Mouse (Mus musculus) embryonic facial prominence, embryonic 11.5 days (tissue): Measurements from ENCODE around the gene Osbpl3. TPM values are rescaled to one million over a fixed set of nuclear protein-coding genes. Genes with fewer than 3 reads are reported as not detected.
A peak's percentile ranks its signal among the peaks of the same experiment; 100 is the strongest.

ENCODE experiments used
- ATAC-seq: fragments of 200-750 bp; cut with Nextera tagmentation; replicated peaks from 2 replicates; pipeline ENCODE4 v1.8.0; 2017; ENCODE audit warnings: low read depth; ENCODE audit not compliant: insufficient number of reproducible peaks, low FRiP score, low TSS enrichment
- DNase-seq: peaks from one replicate; pipeline ENCODE4 v3.0.0-alpha.2; 2015; ENCODE audit warnings: low spot score
- H3K27ac ChIP-seq: fragments of 300-500 bp; sonication (generic); replicated peaks from 2 replicates; pipeline ENCODE4 v1.5.1; 2014; ENCODE audit warnings: mild to moderate bottlenecking, low read depth, low read length, control low read depth
- H3K27me3 ChIP-seq: fragments of 300-500 bp; sonication (generic); 2 replicates; pipeline ENCODE4 v1.6.1; 2014; ENCODE audit warnings: mild to moderate bottlenecking, low read length, moderate library complexity, mixed read lengths; ENCODE audit not compliant: control insufficient read depth, insufficient read depth
- H3K36me3 ChIP-seq: fragments of 300-500 bp; sonication (generic); replicated peaks from 2 replicates; pipeline ENCODE4 v1.6.1; 2014; ENCODE audit warnings: low read depth, mild to moderate bottlenecking, low read length, moderate library complexity, mixed read lengths; ENCODE audit not compliant: control insufficient read depth, insufficient read depth
- H3K4me1 ChIP-seq: fragments of 300-500 bp; sonication (generic); 2 replicates; pipeline ENCODE4 v1.6.1; 2014; ENCODE audit warnings: low read length, mixed read lengths; ENCODE audit not compliant: control insufficient read depth, insufficient read depth
- H3K4me2 ChIP-seq: fragments of 300-500 bp; sonication (generic); 2 replicates; pipeline ENCODE4 v1.6.1; 2014; ENCODE audit warnings: low read depth, mild to moderate bottlenecking, control low read depth, low read length, moderate library complexity
- H3K4me3 ChIP-seq: fragments of 300-500 bp; sonication (generic); 2 replicates; pipeline ENCODE4 v1.5.1; 2014; ENCODE audit warnings: low read depth, low read length, control low read depth
- H3K9ac ChIP-seq: fragments of 300-500 bp; sonication (generic); replicated peaks from 2 replicates; pipeline ENCODE4 v1.6.1; 2014; ENCODE audit warnings: mild to moderate bottlenecking, control low read depth, low read length
- H3K9me3 ChIP-seq: fragments of 300-500 bp; sonication (generic); replicated peaks from 2 replicates; pipeline ENCODE4 v1.6.1; 2016; ENCODE audit warnings: mild to moderate bottlenecking, low read length, inconsistent platforms, mixed read lengths; ENCODE audit not compliant: control insufficient read depth
- WGBS: fragments of 180-500 bp; shearing (Covaris S2); extraction: QIAGEN DNeasy Blood & Tissue Kit; methylation state at CpG from one replicate; pipeline ENCODE4 v1.1.7; 2014; 5-methylcytosine and 5-hydroxymethylcytosine counted together
- polyA plus RNA-seq: library from polyadenylated mRNA; unstranded; fragments of >200 nt; fragmentation: Nextera tagmentation; extraction: Ambion mirVana; gene quantifications from 2 replicates; pipeline ENCODE4 v1.2.1, GENCODE M21; 2014

Osbpl3 gene
- polyA plus RNA-seq, 1 experiment from 2014 or later, result 9.0 TPM

GRCm38 (mm10) chr6:50426571-50426970 is 29.4 kb downstream of the Osbpl3 start:
- Histone ChIP-seq H3K27ac (no peak overlapping the region), H3K4me1 (no peaks in the 10 kb centered on the region), H3K27me3 (no peaks in the 10 kb centered on the region), H3K36me3 (no peaks in the 10 kb centered on the region), H3K4me3 (no peak overlapping the region), H3K9me3 (no peaks in the 10 kb centered on the region), H3K9ac (no peak overlapping the region), H3K4me2 (no peak overlapping the region)
- no peak for DNase-seq
- 92% methylated on average over 4 of the region's 4 CpGs for WGBS
- no peak for ATAC-seq

GRCm38 (mm10) chr6:50424271-50424670 is 31.7 kb downstream of the Osbpl3 start:
- Histone ChIP-seq H3K9me3 (no peaks in the 10 kb centered on the region), H3K27ac (no peak overlapping the region), H3K27me3 (no peaks in the 10 kb centered on the region), H3K4me3 (no peak overlapping the region), H3K9ac (no peak overlapping the region), H3K4me2 (no peak overlapping the region), H3K4me1 (no peaks in the 10 kb centered on the region), H3K36me3 (no peaks in the 10 kb centered on the region)
- WGBS, result 91% methylated on average over 4 of the region's 4 CpGs
- DNase-seq, result no peak
- no peak for ATAC-seq

- Histone ChIP-seq H3K9ac (no peak overlapping the region), H3K4me1 (no peaks in the 10 kb centered on the region), H3K4me2 (no peak overlapping the region), H3K27ac (peak overlapping the region; percentile 47; the same call in 1 of the 2 replicates), H3K36me3 (no peaks in the 10 kb centered on the region), H3K9me3 (no peaks in the 10 kb centered on the region), H3K27me3 (no peaks in the 10 kb centered on the region), H3K4me3 (no peak overlapping the region)
- ATAC-seq (no peak), DNase-seq (no peak)
- WGBS, result 81% methylated on average over 2 of the region's 2 CpGs
Observed at GRCm38 (mm10) chr6:50420413-50420812, 35.6 kb downstream of the Osbpl3 start.

GRCm38 (mm10) chr6:50419518-50420290 is 36.3 kb downstream of the Osbpl3 start:
- ATAC-seq, result no peak
- peak overlapping the region; percentile 47; the same call in 1 of the 2 replicates for H3K27ac ChIP-seq
- no peak overlapping the region for H3K9ac ChIP-seq
- H3K4me1 ChIP-seq, result no peaks in the 10 kb centered on the region
- 71% methylated on average over 10 of the region's 10 CpGs for WGBS
- no peaks in the 10 kb centered on the region for H3K9me3 ChIP-seq
- H3K36me3 ChIP-seq, result no peaks in the 10 kb centered on the region
- no peak overlapping the region for H3K4me2 ChIP-seq
- no peak overlapping the region for H3K4me3 ChIP-seq
- peak; percentile 19 for DNase-seq
- no peaks in the 10 kb centered on the region for H3K27me3 ChIP-seq

GRCm38 (mm10) chr6:50418951-50419350 is 37.0 kb downstream of the Osbpl3 start:
- H3K9me3 ChIP-seq, result no peaks in the 10 kb centered on the region
- H3K27me3 ChIP-seq, result no peaks in the 10 kb centered on the region
- H3K4me1 ChIP-seq, result no peaks in the 10 kb centered on the region
- no peak for ATAC-seq
- H3K9ac ChIP-seq, result no peak overlapping the region
- H3K4me3 ChIP-seq, result no peak overlapping the region
- no peak overlapping the region for H3K4me2 ChIP-seq
- WGBS, result 78% methylated on average over 4 of the region's 4 CpGs
- DNase-seq, result no peak
- H3K36me3 ChIP-seq, result no peaks in the 10 kb centered on the region
- no peak overlapping the region for H3K27ac ChIP-seq

- no peaks in the 10 kb centered on the region for H3K36me3 ChIP-seq
- WGBS, result 95% methylated on average over 5 of the region's 5 CpGs
- no peak for DNase-seq
- no peak overlapping the region for H3K4me3 ChIP-seq
- H3K27me3 ChIP-seq, result no peaks in the 10 kb centered on the region
- no peaks in the 10 kb centered on the region for H3K4me1 ChIP-seq
- no peaks in the 10 kb centered on the region for H3K9me3 ChIP-seq
- no peak overlapping the region for H3K4me2 ChIP-seq
- H3K27ac ChIP-seq, result no peak overlapping the region
- ATAC-seq, result no peak
- H3K9ac ChIP-seq, result no peak overlapping the region
Observed at GRCm38 (mm10) chr6:50416854-50417253, 39.1 kb downstream of the Osbpl3 start.

- DNase-seq (no peak), ATAC-seq (no peak)
- Histone ChIP-seq H3K4me1 (no peaks in the 10 kb centered on the region), H3K9ac (no peak overlapping the region), H3K9me3 (no peaks in the 10 kb centered on the region), H3K4me2 (no peak overlapping the region), H3K27ac (no peak overlapping the region), H3K27me3 (no peaks in the 10 kb centered on the region), H3K4me3 (no peak overlapping the region), H3K36me3 (no peaks in the 10 kb centered on the region)
- WGBS, result 73% methylated on average over 6 of the region's 6 CpGs
Observed at GRCm38 (mm10) chr6:50415431-50415830, 40.6 kb downstream of the Osbpl3 start.

GRCm38 (mm10) chr6:50414547-50414946 is 41.5 kb downstream of the Osbpl3 start:
- H3K9ac ChIP-seq, result no peak overlapping the region
- no peak for ATAC-seq

More at GRCm38 (mm10) chr6:50414547-50414946, 41.5 kb downstream of the Osbpl3 start:
- Histone ChIP-seq H3K4me2 (no peak overlapping the region), H3K36me3 (no peaks in the 10 kb centered on the region), H3K4me3 (no peak overlapping the region), H3K9me3 (no peaks in the 10 kb centered on the region), H3K27me3 (no peaks in the 10 kb centered on the region), H3K4me1 (no peaks in the 10 kb centered on the region), H3K27ac (no peak overlapping the region)
- DNase-seq, result no peak
- WGBS, result 89% methylated on average over 6 of the region's 6 CpGs
